In the genomic region with DNA sequence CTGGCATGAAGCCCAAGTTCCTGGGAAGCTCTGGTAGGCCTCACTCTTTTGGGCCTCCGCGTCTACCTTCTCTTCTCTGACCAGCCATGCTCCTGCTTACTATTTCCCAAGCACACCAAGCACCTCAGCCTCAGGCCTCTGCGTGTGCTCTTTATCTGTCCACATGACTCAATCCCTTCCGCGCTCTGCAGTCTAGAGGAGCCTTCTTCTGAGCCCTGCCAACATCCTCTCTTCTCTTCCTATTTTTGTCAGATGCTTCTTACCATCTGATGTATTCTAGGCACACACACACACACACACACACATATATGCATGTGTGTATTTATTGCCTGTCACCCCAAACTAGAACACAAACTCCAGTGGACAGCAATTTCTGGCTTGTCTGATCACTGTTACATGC, we compare ENCODE assay signal across 16 mouse cellular contexts.
"Had no signal": no experiment of that assay in that cellular context is flagged by ENCODE, and none has a peak within 500 bp of the region (broad histone marks: within the 10 kb centered on the region; RNA-seq: fewer than 3 reads in every experiment).

No protein-coding gene starts in this region.

- H3K9me3 ChIP-seq: neural tube, embryonic 13.5 days; neural tube, embryonic 15.5 days; stomach, embryonic 15.5 days had no signal

- H3K4me2 ChIP-seq: neural tube, embryonic 13.5 days; neural tube, embryonic 15.5 days; stomach, embryonic 15.5 days had no signal

- H3K27me3 ChIP-seq: neural tube, embryonic 13.5 days; neural tube, embryonic 15.5 days; stomach, embryonic 15.5 days had no signal

- H3K4me1 ChIP-seq: neural tube, embryonic 13.5 days; neural tube, embryonic 15.5 days; stomach, embryonic 15.5 days had no signal

- H3K27ac ChIP-seq: neural tube, embryonic 13.5 days; neural tube, embryonic 15.5 days; stomach, embryonic 15.5 days; stomach, postnatal 0 days had no signal

- H3K9ac ChIP-seq: neural tube, embryonic 13.5 days; neural tube, embryonic 15.5 days; stomach, embryonic 15.5 days had no signal

- H3K36me3 ChIP-seq: stomach, embryonic 15.5 days had no signal

- DNase-seq: retina, postnatal 1 day; right cerebral cortex, adult 18-20 months; right cerebral cortex, postnatal 14 days; right cerebral cortex, postnatal 25 days; right cerebral cortex, postnatal 4 days; spleen, adult 18-20 months; thymus, adult 18-20 months; thymus, adult 2 months; thymus, postnatal 14 days; thymus, postnatal 25 days; thymus, postnatal 36 days; thymus, postnatal 4 days had no signal

- H3K4me3 ChIP-seq: neural tube, embryonic 13.5 days; neural tube, embryonic 15.5 days; stomach, embryonic 15.5 days had no signal
